Mouse (Mus musculus) gastrocnemius, adult 8-10 months (tissue): ENCODE results near the gene Rassf2. TPM values are rescaled to one million over a fixed set of nuclear protein-coding genes. Genes with fewer than 3 reads are reported as not detected.

ENCODE experiments used
- DNase-seq, 2 experiments: peaks; one replicate each; pipeline ENCODE4 v3.0.0; 2022; ENCODE audit warnings: low spot score in 2 of 2
- total RNA-seq, 4 experiments: library from RNA; stranded (reverse); gene quantifications; 2 replicates each; pipeline ENCODE4 v1.2.4; 2022

Gene Rassf2
- total RNA-seq, 4 experiments from 2014 or later: 1.3 to 4.1 (median 2.4) TPM

GRCm38 (mm10) chr2:131956336-131957256 lies 73.5 kb downstream of the Rassf2 start:
- no peak for DNase-seq

- DNase-seq: no peak
These were observed 74.8 kb downstream of the Rassf2 start for GRCm38 (mm10) chr2:131955264-131955663.

DNA sequence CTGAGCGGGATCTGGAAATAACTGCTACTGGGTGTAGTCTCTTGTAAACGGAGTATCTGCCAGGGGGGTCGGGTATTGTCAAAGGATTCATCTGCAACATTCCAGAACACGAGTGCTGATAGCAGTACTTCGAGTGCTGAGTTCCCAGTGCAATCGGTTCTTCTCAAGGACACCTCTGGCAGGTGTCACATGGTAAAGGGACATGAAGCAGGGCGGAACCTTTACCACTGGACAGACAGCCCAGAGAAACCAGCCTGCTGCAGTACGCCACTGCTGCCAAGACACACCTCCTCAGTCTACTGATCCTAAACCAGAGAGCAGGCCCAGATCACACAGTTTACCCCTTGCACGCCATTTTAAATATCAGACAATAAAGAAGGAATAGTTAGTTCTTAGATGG lies 75.2 kb downstream of the Rassf2 start:
- DNase-seq: no peak

DNA sequence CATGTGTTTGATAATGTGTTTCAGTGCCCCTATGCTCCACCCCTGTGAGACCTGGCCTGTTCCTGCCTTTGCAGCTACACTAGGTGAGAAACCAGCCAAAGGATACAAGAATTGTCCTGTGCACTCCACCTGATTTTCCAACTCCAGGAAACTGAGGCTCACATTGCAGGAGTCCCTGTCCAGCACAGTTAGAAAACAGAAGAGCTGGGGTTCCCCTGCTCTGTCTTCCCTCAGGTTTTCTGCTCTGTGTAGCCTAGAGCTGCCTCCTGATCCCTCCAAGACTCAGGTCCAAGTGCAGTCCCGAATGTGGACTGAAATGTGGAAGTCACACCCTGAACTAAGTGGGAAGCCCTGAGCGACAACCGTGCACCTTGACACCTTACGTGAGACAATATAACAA lies 76.3 kb downstream of the Rassf2 start:
- no peak for DNase-seq

- DNase-seq: no peak
These were observed 77.0 kb downstream of the Rassf2 start for GRCm38 (mm10) chr2:131952961-131953538.

DNA sequence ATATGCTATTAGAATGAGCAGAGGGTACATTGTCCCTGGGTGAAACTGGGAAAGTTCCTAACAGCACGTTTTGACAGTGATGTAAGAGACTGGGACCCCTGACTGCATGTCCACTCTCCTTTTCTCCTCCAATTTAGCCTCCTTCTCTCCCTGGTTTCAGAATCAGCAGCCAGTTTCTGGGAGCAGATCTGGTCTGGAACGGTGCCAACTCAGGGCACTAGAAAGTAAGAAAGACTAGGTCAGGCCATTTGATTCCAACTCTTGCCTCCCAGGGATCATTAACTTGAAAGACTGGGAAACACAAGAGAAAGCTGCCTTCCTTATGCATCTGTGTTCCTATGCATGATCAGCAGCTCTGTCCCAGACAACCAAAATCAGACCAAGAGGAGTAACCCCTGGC lies 77.6 kb downstream of the Rassf2 start:
- DNase-seq: no peak

- DNase-seq: no peak
These were observed 79.4 kb downstream of the Rassf2 start, which contains the start of gene Prnd for GRCm38 (mm10) chr2:131950598-131951095. Gene Prnd, plus strand, starts transcription at chr2:131950861.

- DNase-seq: no peak
These were observed 80.1 kb downstream of the Rassf2 start for GRCm38 (mm10) chr2:131949767-131950597.

- DNase-seq: no peak
These were observed 81.0 kb downstream of the Rassf2 start for GRCm38 (mm10) chr2:131948916-131949639.

DNA sequence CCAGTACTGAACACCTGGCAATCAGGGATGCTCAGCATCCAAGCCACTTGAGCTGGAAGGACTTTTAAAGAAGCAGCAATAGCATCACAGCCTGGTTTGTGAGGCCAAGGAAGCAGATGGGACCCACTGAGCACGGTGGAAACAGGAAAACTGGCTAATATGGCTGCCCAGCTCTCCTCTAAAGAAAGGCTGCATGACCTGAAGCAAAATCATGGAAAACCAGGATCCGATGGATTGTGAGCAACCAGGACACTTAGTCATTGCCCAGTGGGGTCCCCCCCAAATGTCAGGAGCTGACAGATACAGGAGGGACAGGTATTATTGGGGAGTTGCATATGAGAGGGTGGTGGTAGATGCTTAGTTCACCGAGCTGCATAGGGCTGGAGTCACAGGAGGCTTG lies 81.9 kb downstream of the Rassf2 start:
- no peak for DNase-seq

GRCm38 (mm10) chr2:131946351-131946750 lies 83.7 kb downstream of the Rassf2 start:
- DNase-seq: no peak

DNA sequence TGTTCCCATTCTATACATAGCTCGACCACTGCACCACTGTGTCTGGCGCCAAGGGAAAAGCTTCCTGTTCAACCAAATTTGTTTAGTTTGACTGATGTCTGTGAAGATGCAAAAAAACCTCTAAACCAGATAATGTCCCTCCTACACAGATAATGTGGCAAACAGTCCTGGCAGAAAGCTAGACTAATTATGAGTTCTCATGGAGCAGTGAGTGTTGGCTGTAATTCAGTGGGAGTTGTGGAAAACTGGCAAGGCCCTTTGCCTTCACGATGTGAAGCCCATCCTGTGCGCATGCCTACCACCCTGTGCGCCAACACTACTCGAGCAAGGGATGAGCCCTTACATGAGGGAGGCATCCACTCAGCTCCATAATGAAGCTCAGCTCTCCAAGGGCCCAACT lies 84.3 kb downstream of the Rassf2 start:
- DNase-seq: no peak

DNA sequence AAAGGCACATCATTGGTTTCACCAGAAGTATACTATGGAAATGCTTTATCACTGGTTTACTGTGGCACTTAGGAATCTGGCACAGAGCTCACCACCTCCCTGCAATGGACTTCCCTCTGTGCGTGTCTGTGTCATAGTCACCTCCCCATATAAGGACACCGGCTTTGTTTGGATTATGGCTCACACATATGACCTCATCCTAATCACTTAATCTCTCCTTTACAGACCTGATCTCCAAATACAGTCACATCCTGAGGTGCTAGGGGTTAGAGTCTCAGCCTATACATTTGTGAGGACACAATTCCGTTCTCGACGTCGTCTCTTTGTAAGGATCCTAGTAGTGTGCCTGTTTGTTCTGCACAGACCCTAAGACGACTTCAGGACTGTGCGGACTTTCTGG lies 84.8 kb downstream of the Rassf2 start:
- no peak for DNase-seq

DNA sequence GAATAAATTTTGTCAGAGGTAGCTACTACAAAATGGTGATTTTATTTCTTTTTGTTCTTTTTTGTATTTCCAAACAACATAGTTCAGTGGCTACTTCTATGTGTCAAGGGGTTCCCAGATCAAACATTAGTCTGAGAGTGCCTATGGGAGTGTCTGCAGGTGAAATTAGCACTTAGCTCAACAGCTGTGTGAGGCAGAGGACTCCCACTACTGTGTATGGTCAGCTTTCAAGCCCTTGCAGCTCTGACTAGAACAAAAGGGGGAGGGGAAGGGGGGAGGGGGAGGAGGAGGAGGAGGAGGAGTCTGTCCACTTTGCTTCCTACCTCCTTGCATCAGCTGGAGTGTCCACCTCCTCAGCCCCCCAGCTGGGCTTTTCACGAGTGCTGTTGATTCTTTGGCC lies 85.7 kb downstream of the Rassf2 start:
- DNase-seq: no peak

DNA sequence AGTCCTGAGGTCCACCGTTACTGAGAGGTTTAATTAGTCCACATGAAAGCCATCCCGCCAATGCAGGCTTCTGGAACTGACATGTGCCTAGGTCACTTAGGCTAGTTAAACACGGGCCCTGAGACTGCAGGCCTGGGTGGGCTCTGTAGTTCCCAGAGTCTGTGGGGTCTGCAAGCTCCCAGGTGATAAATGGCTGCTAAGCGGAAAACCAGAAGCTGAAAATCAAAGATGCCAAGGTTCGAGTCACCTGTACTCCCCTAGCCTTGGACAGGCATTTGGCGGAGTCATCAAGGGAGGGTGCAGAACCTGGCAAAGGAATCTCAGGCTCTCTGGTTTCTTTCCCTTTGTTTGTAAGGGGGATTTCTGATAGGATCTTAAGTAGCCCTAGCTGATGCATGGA lies 88.6 kb downstream of the Rassf2 start:
- no peak for DNase-seq

GRCm38 (mm10) chr2:131940506-131940905 lies 89.6 kb downstream of the Rassf2 start:
- DNase-seq: no peak

Other genes with a start within 250 kb of the Rassf2 start
- gene Erv3, start 170.5 kb downstream of the Rassf2 start, total RNA-seq: not detected
- 100 to 1,000 TPM in 2 of 4 experiments, 10 to 100 TPM in 2; 99.4 to 117 (median 102) TPM for gene Prnp, start 120.3 kb downstream of the Rassf2 start, total RNA-seq
- not detected for gene Prn, start 120.3 kb downstream of the Rassf2 start, total RNA-seq
- under 1 TPM in 2 of 4 experiments, not detected in 2; 0.10 to 0.40 TPM for gene Prnd, start 79.4 kb downstream of the Rassf2 start, total RNA-seq
- 10 to 100 TPM in 2 of 4 experiments, 1 to 10 TPM in 2; 8.0 to 10.3 (median 9.6) TPM for gene Slc23a2, start 114.8 kb upstream of the Rassf2 start, total RNA-seq
- gene Tmem230, start 217.5 kb upstream of the Rassf2 start, total RNA-seq: 10 to 100 TPM; 25.1 to 30.6 (median 28.4) TPM
- 10 to 100 TPM; 19.1 to 21.7 (median 20.9) TPM for gene Pcna, start 223.1 kb upstream of the Rassf2 start, total RNA-seq
- 10 to 100 TPM; 13.4 to 20.7 (median 15.7) TPM for gene Cds2, start 232.9 kb upstream of the Rassf2 start, total RNA-seq